Mouse (Mus musculus): ENCODE results near the gene Rps9.
"Not testable (repeated sequence)": the region's sequence is repeated elsewhere in the genome, so short reads cannot be mapped to it uniquely, and the experiment has no call there.

Gene Rps9

DNA sequence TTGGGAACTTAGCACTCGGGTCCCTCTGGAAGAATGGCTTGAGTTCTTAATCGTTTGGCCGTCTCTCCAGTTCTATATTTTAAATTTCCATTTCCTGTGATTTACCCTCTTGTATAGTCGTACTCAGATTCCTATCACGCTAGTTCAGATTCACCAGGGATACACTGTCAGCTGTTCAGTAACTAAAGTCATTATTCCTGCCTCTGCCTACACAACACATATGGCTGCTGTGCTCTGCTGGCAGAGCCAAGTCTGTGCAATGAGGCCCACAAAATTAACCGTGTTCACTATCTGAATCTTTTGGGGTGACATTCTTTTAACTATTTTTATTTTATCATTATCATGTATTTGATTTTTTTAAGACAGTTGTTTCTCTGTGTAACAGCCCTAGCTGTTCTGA, 5.3 kb upstream of the Rps9 start:
- no peak for DNase-seq (ENCODE audit: low spot score)

- no peak for DNase-seq (ENCODE audit: low spot score)
Measured at GRCm38 (mm10) chr7:3703148-3703878, 480 bp upstream of the Rps9 start.

GRCm38 (mm10) chr7:3704475-3704874, 682 bp downstream of the Rps9 start:
- DNase-seq (ENCODE audit: low spot score): peak; percentile 17

DNA sequence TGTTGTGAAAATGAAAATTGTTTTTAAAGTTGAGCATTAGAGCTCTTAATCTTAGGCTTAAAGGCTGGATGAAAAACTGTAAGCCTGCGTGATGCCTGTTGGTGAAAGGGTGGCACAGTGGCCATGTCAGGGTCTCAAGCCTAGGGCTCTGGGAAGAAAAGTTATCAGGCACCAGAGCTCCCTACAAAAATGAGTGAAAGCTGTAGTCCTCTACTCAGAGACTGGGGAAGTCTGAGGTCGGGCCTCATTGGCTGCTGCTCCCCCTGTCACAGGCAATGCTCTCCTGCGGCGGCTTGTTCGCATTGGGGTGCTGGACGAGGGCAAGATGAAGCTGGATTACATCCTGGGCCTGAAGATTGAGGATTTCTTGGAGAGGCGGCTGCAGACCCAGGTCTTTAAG, 1.7 kb downstream of the Rps9 start:
- DNase-seq (ENCODE audit: low spot score): not testable (repeated sequence)

GRCm38 (mm10) chr7:3705911-3706310, 2.1 kb downstream of the Rps9 start:
- peak; percentile 11 for DNase-seq (ENCODE audit: low spot score)

GRCm38 (mm10) chr7:3706343-3706934, 2.6 kb downstream of the Rps9 start:
- DNase-seq (ENCODE audit: low spot score): peak; percentile 8

DNA sequence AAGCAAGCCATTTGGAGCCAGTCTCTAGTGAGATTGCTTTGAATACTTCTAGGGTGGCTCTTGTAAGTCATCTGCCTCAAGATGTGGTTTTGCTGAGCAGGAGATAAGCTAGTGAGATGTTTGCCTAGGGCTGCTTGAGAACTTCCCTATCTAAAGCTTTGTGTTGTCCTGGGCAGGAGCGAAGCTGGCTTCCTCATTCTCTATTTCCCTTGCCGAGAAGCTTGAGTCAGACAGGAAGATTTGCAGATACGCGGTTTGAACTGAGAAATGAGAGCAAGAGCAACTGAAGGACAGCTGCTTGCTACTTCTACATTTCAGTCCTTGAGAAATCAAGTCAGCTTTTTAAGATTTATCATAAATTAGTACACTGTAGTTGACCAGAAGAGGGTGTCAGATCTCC, 3.2 kb downstream of the Rps9 start:
- DNase-seq (ENCODE audit: low spot score): peak; percentile 29

DNA sequence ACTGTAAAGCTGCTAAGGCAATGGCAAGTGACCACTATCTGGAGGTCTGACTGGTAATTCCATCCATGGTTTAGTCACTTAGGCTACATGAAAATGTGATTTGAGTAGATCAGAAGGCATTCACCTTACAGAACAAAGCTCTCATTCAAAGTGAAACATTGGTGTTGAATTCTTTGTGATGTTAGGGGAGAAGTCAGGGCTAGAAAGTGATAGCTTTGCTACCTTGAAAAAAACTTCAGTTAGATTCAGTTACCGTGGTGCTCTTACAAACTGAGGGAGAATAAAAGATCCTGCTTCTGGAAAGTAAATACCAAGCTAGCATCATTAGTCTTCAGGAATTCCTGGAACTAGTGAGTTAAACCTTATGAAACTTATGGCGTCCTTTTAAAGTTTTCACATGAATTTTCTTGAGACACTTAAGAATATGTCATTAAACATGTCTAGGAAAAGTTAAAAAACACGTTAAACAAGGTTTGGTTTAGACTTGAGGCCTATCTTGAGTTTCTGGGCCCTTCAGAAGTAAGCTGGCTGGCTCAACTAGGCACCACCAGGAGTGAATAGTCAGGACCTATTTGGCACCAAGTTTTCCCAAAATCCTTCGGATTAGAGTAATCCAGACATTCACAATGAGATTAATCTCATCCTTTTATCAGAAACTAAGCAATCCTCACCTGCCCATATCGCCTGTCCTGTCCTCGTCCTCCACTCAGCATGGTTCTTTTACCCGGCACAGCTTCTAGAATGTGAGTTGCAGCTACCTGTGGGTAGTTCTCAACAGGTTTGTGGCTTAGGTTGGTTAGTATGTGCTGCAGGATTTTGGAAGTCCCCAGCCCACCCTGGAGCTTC, 4.0 kb downstream of the Rps9 start:
- peak; percentile 39 for DNase-seq (ENCODE audit: low spot score)

DNA sequence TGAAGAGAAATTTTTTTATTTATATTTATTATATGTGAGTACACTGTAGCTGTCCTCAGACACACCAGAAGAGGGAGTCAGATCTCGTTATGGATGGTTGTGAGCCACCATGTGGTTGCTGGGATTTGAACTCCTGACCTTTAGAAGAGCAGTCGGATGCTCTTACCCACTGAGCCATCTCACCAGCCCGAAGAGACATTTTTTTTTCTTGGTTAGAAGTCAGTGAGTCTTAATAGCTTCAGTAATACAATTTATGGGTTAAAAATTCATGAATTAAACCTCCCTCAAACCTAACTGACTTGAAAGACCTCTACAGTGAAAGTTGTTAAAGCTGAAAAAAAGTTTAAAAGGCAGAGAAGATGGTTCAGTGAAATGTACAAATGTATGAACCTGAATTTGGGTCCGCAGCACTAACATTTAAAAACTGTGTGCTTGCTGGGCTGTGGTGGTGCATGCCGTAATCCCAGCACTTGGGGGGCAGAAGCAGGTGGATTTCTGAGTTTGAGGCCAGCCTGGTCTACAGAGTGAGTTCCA, 4.7 kb downstream of the Rps9 start:
- DNase-seq (ENCODE audit: low spot score): not testable (repeated sequence)

DNA sequence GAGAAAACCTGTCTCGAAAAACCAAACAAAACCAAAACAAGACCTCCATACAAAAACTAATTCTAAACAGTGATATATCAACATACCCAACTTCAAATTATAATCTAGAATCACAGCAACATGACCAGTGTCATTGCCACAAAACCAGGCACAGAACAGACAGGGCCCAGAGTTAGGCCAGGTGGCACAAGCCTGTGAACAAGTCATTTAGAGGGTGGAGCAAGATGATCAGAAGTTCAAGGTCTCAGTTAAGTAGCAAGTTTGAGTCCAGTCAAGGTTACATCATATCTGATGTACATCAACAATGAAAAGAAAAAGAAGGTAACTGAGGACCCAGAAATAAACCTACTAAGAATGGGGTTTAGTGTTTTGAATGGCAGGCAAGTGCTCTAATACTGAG, 5.2 kb downstream of the Rps9 start:
- DNase-seq (ENCODE audit: low spot score): peak; percentile 17

DNA sequence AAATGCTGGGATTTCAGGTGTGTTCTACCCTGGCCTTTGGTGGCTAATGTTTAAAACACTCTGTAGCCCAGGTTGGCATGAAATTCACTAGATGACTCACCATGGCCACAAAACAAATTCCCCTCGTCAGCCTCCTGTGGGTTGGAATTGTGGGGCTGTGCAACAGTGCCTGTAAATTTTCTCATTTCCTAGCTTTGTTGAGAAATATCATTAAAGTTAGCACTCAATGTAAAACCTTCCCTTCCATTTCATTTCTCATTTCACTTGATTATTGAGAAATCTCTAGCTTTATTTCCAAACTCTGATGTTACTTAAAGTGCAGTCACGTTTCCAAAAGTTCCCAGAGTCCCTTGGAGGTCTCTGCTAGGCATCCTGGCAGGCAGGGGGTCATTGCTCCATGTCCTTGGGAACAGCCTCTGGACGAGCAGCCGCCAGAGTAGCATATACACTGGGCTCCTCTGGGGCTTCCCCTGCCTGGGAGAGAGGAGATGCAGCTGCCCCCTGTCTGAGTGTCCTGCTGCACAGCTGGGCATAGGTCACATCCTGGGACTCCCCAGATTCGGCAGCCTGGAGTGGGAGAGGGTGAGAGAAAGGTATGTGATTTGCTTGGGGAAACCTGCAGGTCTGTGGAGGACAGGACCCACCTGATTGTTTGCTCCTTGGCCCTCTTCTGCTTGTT, 8.6 kb downstream of the Rps9 start:
- no peak for DNase-seq (ENCODE audit: low spot score)

DNA sequence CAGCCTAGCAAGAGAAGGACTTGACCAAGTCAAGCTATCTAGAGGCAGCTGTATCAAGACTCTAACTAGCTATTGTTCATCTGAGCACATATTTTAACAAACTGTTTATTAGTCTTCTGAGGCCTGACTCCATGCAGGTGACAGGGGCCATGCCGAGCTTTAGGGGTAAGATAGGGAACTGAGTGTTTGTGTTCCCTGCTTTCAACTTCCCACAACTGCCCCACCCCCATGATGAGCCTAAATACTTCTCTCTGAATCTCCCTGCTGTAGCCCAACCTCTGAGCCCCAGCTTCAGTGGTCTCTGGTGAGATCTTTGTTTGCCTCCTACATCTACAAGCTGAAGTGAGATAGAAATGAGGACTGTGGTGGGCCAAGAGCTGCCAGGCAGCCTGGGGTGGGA, 11.5 kb downstream of the Rps9 start:
- no peak for DNase-seq (ENCODE audit: low spot score)

GRCm38 (mm10) chr7:3720268-3720667, 16.5 kb downstream of the Rps9 start, which contains the start of gene Pirb:
Gene Pirb, minus strand, starts transcription at chr7:3720391.
- DNase-seq (ENCODE audit: low spot score): not testable (repeated sequence)

DNA sequence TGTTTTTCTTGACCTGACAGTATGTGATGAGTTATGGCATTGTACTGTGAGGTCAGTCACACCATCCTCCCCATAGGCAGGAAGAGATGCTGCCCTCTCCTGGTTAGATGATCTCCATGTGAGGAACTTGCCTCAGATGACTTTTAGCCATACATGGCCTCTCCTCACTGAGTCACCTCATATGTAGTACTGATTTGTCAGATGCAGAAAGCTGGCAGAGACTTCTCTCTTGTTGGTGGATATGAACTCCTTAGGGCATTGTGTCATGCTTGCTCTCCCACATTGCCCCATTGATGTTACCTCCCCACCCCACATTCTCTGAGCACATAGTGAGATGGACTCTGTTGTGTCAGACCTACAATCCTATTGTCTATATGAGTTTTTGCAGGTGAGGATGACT, 21.7 kb downstream of the Rps9 start:
- not testable (repeated sequence) for DNase-seq (ENCODE audit: low spot score)

DNA sequence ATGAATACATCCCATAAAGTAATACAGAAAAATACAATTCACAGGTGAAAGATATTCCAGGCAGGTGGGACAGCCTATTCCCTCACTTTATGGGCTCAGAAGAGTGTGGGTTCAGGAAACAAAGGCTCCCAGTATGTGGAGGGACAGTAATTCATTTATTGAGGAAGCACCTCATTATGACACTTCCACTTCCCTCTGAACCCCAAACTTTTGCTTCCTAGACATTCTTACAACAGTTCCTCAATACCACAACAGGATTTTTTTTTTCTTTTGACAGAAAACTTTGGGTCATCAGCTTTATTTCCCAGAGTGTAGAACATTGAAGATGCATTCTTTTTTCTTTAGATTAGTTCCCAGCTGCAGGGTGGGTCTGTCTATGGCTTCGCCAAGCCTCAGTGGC, 28.9 kb downstream of the Rps9 start:
- not testable (repeated sequence) for DNase-seq (ENCODE audit: low spot score)
